Mouse (Mus musculus): ENCODE measurements around the gene Prdx2. TPM values are rescaled to one million over a fixed set of nuclear protein-coding genes. Genes with fewer than 3 reads are reported as not detected.

Gene Prdx2
- polyA plus RNA-seq, 2 experiments, result 1,155 to 2,207 TPM

DNA sequence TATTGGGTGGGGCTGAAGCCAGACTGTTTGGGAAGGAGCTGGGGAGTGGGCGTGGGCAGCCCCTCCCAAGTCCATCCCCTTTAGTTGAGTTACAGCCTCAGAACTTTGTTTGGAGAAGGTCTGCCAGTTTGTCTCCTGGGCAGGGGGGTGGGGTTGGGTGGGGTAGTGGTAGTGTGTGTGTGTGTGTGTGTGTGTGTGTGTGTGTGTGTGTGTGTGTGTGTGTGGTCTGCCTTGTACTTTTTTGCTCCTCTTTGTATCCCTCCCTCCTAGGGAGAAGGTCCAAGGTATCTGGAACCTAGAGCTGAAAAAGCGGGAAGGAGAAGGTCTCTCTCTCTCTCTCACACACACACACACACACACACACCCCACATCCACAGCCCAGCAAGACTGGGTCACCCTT is 45.0 kb downstream of the Prdx2 start, which contains the start of gene Best2:
Gene Best2, minus strand, starts transcription at position 101 of the 400 bp plus-strand sequence.
- Histone ChIP-seq H3K27ac (no peak within 1 kb of the TSS), H3K9me3 (ENCODE audit: control insufficient read depth, low read length) (no peaks in the 10 kb centered on the region), H3K9ac (replicated peaks) (no peak within 1 kb of the TSS), H3K4me3 (ENCODE audit: insufficient read depth in 1 of 2, low read depth in 2 of 2, low read length in 2 of 2) (no peak within 1 kb of the TSS), H3K27me3 (ENCODE audit: control insufficient read depth, insufficient read depth, low read length) (peaks cover 35% of the 10 kb centered on the region), H3K36me3 (replicated peaks; ENCODE audit: control insufficient read depth, insufficient read depth, low read depth) (peaks cover 13% of the 10 kb centered on the region), H3K4me1 (replicated peaks; ENCODE audit: control insufficient read depth in 2 of 2, insufficient read depth in 2 of 2, low read length in 1 of 2) (no peaks in the 10 kb centered on the region), H3K4me2 (ENCODE audit: low read depth) (peak within 1 kb of the TSS; percentile 57)
- no peak for TF ChIP-seq CTCF (IDR thresholded peaks at IDR 0.05; ENCODE audit: low read depth)
- TF ChIP-seq EP300 (IDR thresholded peaks at IDR 0.05; ENCODE audit: low read depth), result no peak
- ATAC-seq (ENCODE audit: insufficient read depth), result no peak
- DNase-seq (ENCODE audit: low read depth in 3 of 3, low spot score in 3 of 3), result no peak
- 59% methylated on average over 2 of the region's 2 CpGs for WGBS (ENCODE audit: insufficient replicate concordance)

DNA sequence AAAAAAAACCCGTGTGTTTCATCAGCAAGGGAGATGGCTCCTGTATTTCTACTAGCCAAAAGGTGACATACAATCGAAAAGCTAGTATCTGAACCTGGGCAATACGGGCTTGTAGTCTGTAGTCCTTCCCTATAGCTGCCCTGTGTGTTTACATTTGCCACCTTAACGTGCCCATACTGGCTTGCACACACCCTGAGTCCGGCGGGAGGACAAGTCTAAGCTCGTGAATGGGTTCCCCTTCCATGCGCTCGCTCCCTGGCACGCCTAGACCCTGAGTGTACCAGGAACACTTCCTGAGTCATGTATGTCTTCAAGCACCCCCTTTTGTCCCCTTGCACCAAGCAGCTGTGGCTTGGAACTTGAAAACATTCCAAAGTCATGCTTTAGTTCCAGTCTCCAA is 47.3 kb downstream of the Prdx2 start:
- H3K9ac ChIP-seq (replicated peaks), result no peak overlapping the region
- no peaks in the 10 kb centered on the region for H3K9me3 ChIP-seq (ENCODE audit: control insufficient read depth, low read length)
- WGBS (ENCODE audit: insufficient replicate concordance), result 71% methylated on average over 10 of the region's 10 CpGs
- no peak overlapping the region for H3K27ac ChIP-seq
- peaks cover 13% of the 10 kb centered on the region for H3K36me3 ChIP-seq (replicated peaks; ENCODE audit: control insufficient read depth, insufficient read depth, low read depth)
- no peak overlapping the region for H3K4me3 ChIP-seq (ENCODE audit: insufficient read depth in 1 of 2, low read depth in 2 of 2, low read length in 2 of 2)
- H3K27me3 ChIP-seq (ENCODE audit: control insufficient read depth, insufficient read depth, low read length), result peaks cover 20% of the 10 kb centered on the region
- ATAC-seq (ENCODE audit: insufficient read depth) (no peak), DNase-seq (ENCODE audit: low read depth in 3 of 3, low spot score in 3 of 3) (no peak)
- H3K4me1 ChIP-seq (replicated peaks; ENCODE audit: control insufficient read depth in 2 of 2, insufficient read depth in 2 of 2, low read length in 1 of 2), result no peaks in the 10 kb centered on the region
- H3K4me2 ChIP-seq (ENCODE audit: low read depth), result no peak overlapping the region
- TF ChIP-seq CTCF (IDR thresholded peaks at IDR 0.05; ENCODE audit: low read depth) (no peak), EP300 (IDR thresholded peaks at IDR 0.05; ENCODE audit: low read depth) (no peak)

DNA sequence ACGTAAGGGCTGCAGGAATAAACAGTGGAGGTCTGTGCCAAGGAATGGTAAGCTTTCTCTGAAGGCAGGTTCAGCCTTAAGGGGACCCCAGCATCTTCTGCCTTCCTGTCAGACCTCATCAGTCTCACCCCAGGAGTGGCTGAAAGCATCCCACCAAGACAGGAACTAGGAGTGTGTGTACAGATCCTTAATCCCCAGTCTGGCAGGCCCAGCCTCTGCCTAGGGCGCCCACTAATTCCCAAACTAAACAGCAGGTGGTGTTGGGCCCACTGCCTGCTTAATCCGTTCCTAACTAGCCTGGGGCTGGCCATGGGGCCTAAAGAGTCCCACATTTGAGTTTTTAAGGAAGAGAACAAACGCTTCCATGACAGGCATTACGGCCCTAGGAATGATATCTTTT is 47.8 kb downstream of the Prdx2 start:
- Histone ChIP-seq H3K4me1 (replicated peaks; ENCODE audit: control insufficient read depth in 2 of 2, insufficient read depth in 2 of 2, low read length in 1 of 2) (no peaks in the 10 kb centered on the region), H3K27me3 (ENCODE audit: control insufficient read depth, insufficient read depth, low read length) (peaks cover 17% of the 10 kb centered on the region), H3K4me2 (ENCODE audit: low read depth) (no peak overlapping the region), H3K9me3 (ENCODE audit: control insufficient read depth, low read length) (no peaks in the 10 kb centered on the region), H3K9ac (replicated peaks) (no peak overlapping the region), H3K27ac (no peak overlapping the region), H3K4me3 (ENCODE audit: insufficient read depth in 1 of 2, low read depth in 2 of 2, low read length in 2 of 2) (no peak overlapping the region), H3K36me3 (replicated peaks; ENCODE audit: control insufficient read depth, insufficient read depth, low read depth) (peaks cover 13% of the 10 kb centered on the region)
- 69% methylated on average over 5 of the region's 5 CpGs for WGBS (ENCODE audit: insufficient replicate concordance)
- no peak for DNase-seq (ENCODE audit: low read depth in 3 of 3, low spot score in 3 of 3)
- 0 out of 2 replicates have a peak, but pooled peaks have one; percentile 16 for TF ChIP-seq CTCF (IDR thresholded peaks at IDR 0.05; ENCODE audit: low read depth)
- no peak for TF ChIP-seq EP300 (IDR thresholded peaks at IDR 0.05; ENCODE audit: low read depth)
- ATAC-seq (ENCODE audit: insufficient read depth), result no peak

DNA sequence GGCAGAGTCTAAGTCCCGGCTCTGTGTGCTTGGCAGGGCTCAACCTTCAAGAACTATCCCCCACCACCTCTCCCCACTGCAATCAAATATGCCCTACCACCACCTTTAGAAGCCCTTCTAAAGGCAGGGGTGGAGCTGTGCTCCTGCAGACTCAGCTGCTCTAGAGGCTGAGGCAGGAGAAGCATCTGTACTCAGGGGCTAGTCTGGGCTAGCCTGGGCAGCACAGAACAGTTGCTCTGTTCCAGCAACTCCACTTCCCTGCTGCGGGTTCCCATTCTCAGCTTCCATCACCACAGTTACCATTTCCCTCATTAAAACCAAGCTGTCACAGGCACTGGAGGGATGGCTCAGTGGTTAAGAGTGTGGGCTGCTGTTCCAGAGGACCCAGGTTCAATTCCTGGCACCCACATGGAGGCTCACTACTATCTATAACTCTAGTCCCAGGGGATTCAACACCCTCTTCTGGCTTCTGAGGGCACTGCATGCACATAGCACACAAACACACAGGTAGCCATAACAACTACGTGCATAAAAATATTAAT is 52.2 kb downstream of the Prdx2 start:
- Histone ChIP-seq H3K4me1 (replicated peaks; ENCODE audit: control insufficient read depth in 2 of 2, insufficient read depth in 2 of 2, low read length in 1 of 2) (peaks cover 14 to 17% of the 10 kb centered on the region in 2 experiments), H3K9me3 (ENCODE audit: control insufficient read depth, low read length) (no peaks in the 10 kb centered on the region), H3K36me3 (replicated peaks; ENCODE audit: control insufficient read depth, insufficient read depth, low read depth) (peaks cover 16% of the 10 kb centered on the region), H3K27ac (no peak overlapping the region), H3K4me3 (ENCODE audit: insufficient read depth in 1 of 2, low read depth in 2 of 2, low read length in 2 of 2) (no peak overlapping the region), H3K27me3 (ENCODE audit: control insufficient read depth, insufficient read depth, low read length) (no peaks in the 10 kb centered on the region), H3K4me2 (ENCODE audit: low read depth) (no peak overlapping the region), H3K9ac (replicated peaks) (no peak overlapping the region)
- ATAC-seq (ENCODE audit: insufficient read depth) (no peak), DNase-seq (ENCODE audit: low read depth in 3 of 3, low spot score in 3 of 3) (no peak)
- WGBS (ENCODE audit: insufficient replicate concordance), result 86% methylated on average over 3 of the region's 3 CpGs
- no peak for TF ChIP-seq EP300 (IDR thresholded peaks at IDR 0.05; ENCODE audit: low read depth)
- no peak; the same call in 1 of the 2 replicates for TF ChIP-seq CTCF (IDR thresholded peaks at IDR 0.05; ENCODE audit: low read depth)

DNA sequence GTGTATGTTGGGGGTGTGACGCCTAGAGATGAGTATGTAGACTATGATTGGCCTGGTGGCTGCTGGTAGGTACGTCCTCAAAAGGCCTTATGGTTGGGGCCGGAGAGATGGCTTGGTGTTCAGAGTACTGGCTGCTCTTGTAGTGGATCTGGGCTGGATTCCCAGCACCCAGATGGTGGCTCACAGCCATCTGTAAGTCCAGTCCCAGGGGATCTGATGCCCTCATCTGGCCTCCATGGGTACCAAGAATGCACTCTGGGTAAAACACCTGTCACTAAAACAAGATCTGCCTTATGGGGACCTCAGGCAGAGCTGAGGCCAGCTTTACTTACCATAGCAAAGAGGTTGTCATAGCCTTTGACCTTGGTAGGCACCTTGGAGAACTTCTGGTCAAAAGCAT is 54.5 kb downstream of the Prdx2 start:
- Histone ChIP-seq H3K4me1 (replicated peaks; ENCODE audit: control insufficient read depth in 2 of 2, insufficient read depth in 2 of 2, low read length in 1 of 2) (peaks cover 20 to 26% of the 10 kb centered on the region in 2 experiments), H3K9me3 (ENCODE audit: control insufficient read depth, low read length) (no peaks in the 10 kb centered on the region), H3K9ac (replicated peaks) (no peak overlapping the region), H3K4me2 (ENCODE audit: low read depth) (peak overlapping the region; percentile 97), H3K4me3 (ENCODE audit: insufficient read depth in 1 of 2, low read depth in 2 of 2, low read length in 2 of 2) (no peak overlapping the region; a peak in 1 of 4 replicates), H3K27me3 (ENCODE audit: control insufficient read depth, insufficient read depth, low read length) (no peaks in the 10 kb centered on the region), H3K36me3 (replicated peaks; ENCODE audit: control insufficient read depth, insufficient read depth, low read depth) (peaks cover 6% of the 10 kb centered on the region), H3K27ac (no peak overlapping the region)
- no peak for DNase-seq (ENCODE audit: low read depth in 3 of 3, low spot score in 3 of 3)
- ATAC-seq (ENCODE audit: insufficient read depth), result no peak
- 93% methylated on average over 3 of the region's 3 CpGs for WGBS (ENCODE audit: insufficient replicate concordance)
- TF ChIP-seq EP300 (IDR thresholded peaks at IDR 0.05; ENCODE audit: low read depth), result no peak
- TF ChIP-seq CTCF (IDR thresholded peaks at IDR 0.05; ENCODE audit: low read depth), result no peak

Small RNA genes within 50 kb of the gene (microRNA-seq; reads per million reads assigned to microRNA genes)
- gene Gm24197, result not detected

Other genes with a start within 250 kb of the Prdx2 start
- gene G430095P16Rik, start 246.6 kb upstream of the Prdx2 start, polyA plus RNA-seq (2012; rRNA removed), result 10.9 and 11.9 TPM in 2 replicates
- 8.3 and 10.3 TPM in 2 replicates for gene G430095P16Rik, start 246.6 kb upstream of the Prdx2 start, polyA plus RNA-seq (2014; fragmentation: Nextera tagmentation; extraction: Ambion mirVana)
- gene Nfix, start 169.2 kb upstream of the Prdx2 start, polyA plus RNA-seq (2012; rRNA removed), result 1.2 and 1.4 TPM in 2 replicates
- 2.5 and 3.1 TPM in 2 replicates for gene Nfix, start 169.2 kb upstream of the Prdx2 start, polyA plus RNA-seq (2014; fragmentation: Nextera tagmentation; extraction: Ambion mirVana)
- 1.9 TPM in 2 replicates for gene Dand5, start 146.8 kb upstream of the Prdx2 start, polyA plus RNA-seq (2012; rRNA removed)
- gene Dand5, start 146.8 kb upstream of the Prdx2 start, polyA plus RNA-seq (2014; fragmentation: Nextera tagmentation; extraction: Ambion mirVana), result 2.5 and 2.7 TPM in 2 replicates
- gene Gadd45gip1, start 138.1 kb upstream of the Prdx2 start, polyA plus RNA-seq (2012; rRNA removed), result 24.4 and 31.0 TPM in 2 replicates
- 50.2 and 55.7 TPM in 2 replicates for gene Gadd45gip1, start 138.1 kb upstream of the Prdx2 start, polyA plus RNA-seq (2014; fragmentation: Nextera tagmentation; extraction: Ambion mirVana)
- 139 and 184 TPM in 2 replicates for gene Rad23a, start 128.9 kb upstream of the Prdx2 start, polyA plus RNA-seq (2012; rRNA removed)
- gene Rad23a, start 128.9 kb upstream of the Prdx2 start, polyA plus RNA-seq (2014; fragmentation: Nextera tagmentation; extraction: Ambion mirVana), result 258 and 279 TPM in 2 replicates
- 144 and 262 TPM in 2 replicates for gene Calr, start 122.7 kb upstream of the Prdx2 start, polyA plus RNA-seq (2012; rRNA removed)
- gene Calr, start 122.7 kb upstream of the Prdx2 start, polyA plus RNA-seq (2014; fragmentation: Nextera tagmentation; extraction: Ambion mirVana), result 348 and 351 TPM in 2 replicates
- 53.5 and 54.8 TPM in 2 replicates for gene Farsa, start 112.6 kb upstream of the Prdx2 start, polyA plus RNA-seq (2012; rRNA removed)
- 45.8 and 48.7 TPM in 2 replicates for gene Farsa, start 112.6 kb upstream of the Prdx2 start, polyA plus RNA-seq (2014; fragmentation: Nextera tagmentation; extraction: Ambion mirVana)
- gene Syce2, start 97.5 kb upstream of the Prdx2 start, polyA plus RNA-seq (2012; rRNA removed), result 16.7 and 26.4 TPM in 2 replicates
- 78.2 and 80.2 TPM in 2 replicates for gene Syce2, start 97.5 kb upstream of the Prdx2 start, polyA plus RNA-seq (2014; fragmentation: Nextera tagmentation; extraction: Ambion mirVana)
- gene Gcdh, start 75.7 kb upstream of the Prdx2 start, polyA plus RNA-seq (2012; rRNA removed), result 27.1 and 31.4 TPM in 2 replicates
- gene Gcdh, start 75.7 kb upstream of the Prdx2 start, polyA plus RNA-seq (2014; fragmentation: Nextera tagmentation; extraction: Ambion mirVana), result 38.9 and 42.7 TPM in 2 replicates
- gene Klf1, start 67.7 kb upstream of the Prdx2 start, polyA plus RNA-seq (2012; rRNA removed), result 209 and 251 TPM in 2 replicates
- gene Klf1, start 67.7 kb upstream of the Prdx2 start, polyA plus RNA-seq (2014; fragmentation: Nextera tagmentation; extraction: Ambion mirVana), result 522 and 566 TPM in 2 replicates
- 9.6 and 11.0 TPM in 2 replicates for gene Dnase2a, start 61.0 kb upstream of the Prdx2 start, polyA plus RNA-seq (2012; rRNA removed)
- gene Dnase2a, start 61.0 kb upstream of the Prdx2 start, polyA plus RNA-seq (2014; fragmentation: Nextera tagmentation; extraction: Ambion mirVana), result 8.4 and 8.5 TPM in 2 replicates
- 0.06 and 0.21 TPM in 2 replicates for gene Mast1, start 32.2 kb upstream of the Prdx2 start, polyA plus RNA-seq (2012; rRNA removed)
- 0.08 and 0.14 TPM in 2 replicates for gene Mast1, start 32.2 kb upstream of the Prdx2 start, polyA plus RNA-seq (2014; fragmentation: Nextera tagmentation; extraction: Ambion mirVana)
- gene Rtbdn, start 22.6 kb upstream of the Prdx2 start, polyA plus RNA-seq (2012; rRNA removed), result 0.03 TPM in 1 of 2 replicates, not detected in the other
- gene Rtbdn, start 22.6 kb upstream of the Prdx2 start, polyA plus RNA-seq (2014; fragmentation: Nextera tagmentation; extraction: Ambion mirVana), result not detected in 2 replicates
- not detected in 2 replicates for gene Gm49661, start 154 bp upstream of the Prdx2 start, polyA plus RNA-seq (2012; rRNA removed)
- not detected in 2 replicates for gene Gm49661, start 154 bp upstream of the Prdx2 start, polyA plus RNA-seq (2014; fragmentation: Nextera tagmentation; extraction: Ambion mirVana)
- gene Rnaseh2a, start 180 bp downstream of the Prdx2 start, polyA plus RNA-seq (2012; rRNA removed), result 49.3 and 56.2 TPM in 2 replicates
- gene Rnaseh2a, start 180 bp downstream of the Prdx2 start, polyA plus RNA-seq (2014; fragmentation: Nextera tagmentation; extraction: Ambion mirVana), result 107 and 125 TPM in 2 replicates
- gene Junb, start 9.1 kb downstream of the Prdx2 start, polyA plus RNA-seq (2012; rRNA removed), result 8.3 and 10.5 TPM in 2 replicates
- gene Junb, start 9.1 kb downstream of the Prdx2 start, polyA plus RNA-seq (2014; fragmentation: Nextera tagmentation; extraction: Ambion mirVana), result 10.5 and 11.2 TPM in 2 replicates
- 2.3 and 4.3 TPM in 2 replicates for gene Hook2, start 21.0 kb downstream of the Prdx2 start, polyA plus RNA-seq (2012; rRNA removed)
- 3.2 and 4.3 TPM in 2 replicates for gene Hook2, start 21.0 kb downstream of the Prdx2 start, polyA plus RNA-seq (2014; fragmentation: Nextera tagmentation; extraction: Ambion mirVana)
- gene Best2, start 44.9 kb downstream of the Prdx2 start, polyA plus RNA-seq (2012; rRNA removed), result 0.02 TPM in 1 of 2 replicates, not detected in the other
- gene Best2, start 44.9 kb downstream of the Prdx2 start, polyA plus RNA-seq (2014; fragmentation: Nextera tagmentation; extraction: Ambion mirVana), result not detected in 2 replicates
- 83.4 and 85.3 TPM in 2 replicates for gene Asna1, start 55.7 kb downstream of the Prdx2 start, polyA plus RNA-seq (2012; rRNA removed)
- 56.9 and 58.8 TPM in 2 replicates for gene Asna1, start 55.7 kb downstream of the Prdx2 start, polyA plus RNA-seq (2014; fragmentation: Nextera tagmentation; extraction: Ambion mirVana)
- 74.0 and 100 TPM in 2 replicates for gene Trir, start 57.2 kb downstream of the Prdx2 start, polyA plus RNA-seq (2012; rRNA removed)
- gene Trir, start 57.2 kb downstream of the Prdx2 start, polyA plus RNA-seq (2014; fragmentation: Nextera tagmentation; extraction: Ambion mirVana), result 84.4 and 89.3 TPM in 2 replicates
- 24.8 and 25.2 TPM in 2 replicates for gene Tnpo2, start 67.3 kb downstream of the Prdx2 start, polyA plus RNA-seq (2012; rRNA removed)
- 9.9 and 10.2 TPM in 2 replicates for gene Tnpo2, start 67.3 kb downstream of the Prdx2 start, polyA plus RNA-seq (2014; fragmentation: Nextera tagmentation; extraction: Ambion mirVana)
- 8.9 and 13.5 TPM in 2 replicates for gene Fbxw9, start 90.5 kb downstream of the Prdx2 start, polyA plus RNA-seq (2012; rRNA removed)
- gene Fbxw9, start 90.5 kb downstream of the Prdx2 start, polyA plus RNA-seq (2014; fragmentation: Nextera tagmentation; extraction: Ambion mirVana), result 5.7 and 6.0 TPM in 2 replicates
- gene Gm5741, start 98.4 kb downstream of the Prdx2 start, polyA plus RNA-seq (2012; rRNA removed), result 0.29 TPM in 1 of 2 replicates, not detected in the other
- not detected in 2 replicates for gene Gm5741, start 98.4 kb downstream of the Prdx2 start, polyA plus RNA-seq (2014; fragmentation: Nextera tagmentation; extraction: Ambion mirVana)
- 19.6 and 21.5 TPM in 2 replicates for gene Dhps, start 102.2 kb downstream of the Prdx2 start, polyA plus RNA-seq (2012; rRNA removed)
- gene Dhps, start 102.2 kb downstream of the Prdx2 start, polyA plus RNA-seq (2014; fragmentation: Nextera tagmentation; extraction: Ambion mirVana), result 30.9 and 36.4 TPM in 2 replicates
- 40.6 and 51.8 TPM in 2 replicates for gene Wdr83os, start 111.2 kb downstream of the Prdx2 start, polyA plus RNA-seq (2012; rRNA removed)
- gene Wdr83os, start 111.2 kb downstream of the Prdx2 start, polyA plus RNA-seq (2014; fragmentation: Nextera tagmentation; extraction: Ambion mirVana), result 61.8 and 71.5 TPM in 2 replicates
- 21.2 and 26.0 TPM in 2 replicates for gene Wdr83, start 111.7 kb downstream of the Prdx2 start, polyA plus RNA-seq (2012; rRNA removed)
- gene Wdr83, start 111.7 kb downstream of the Prdx2 start, polyA plus RNA-seq (2014; fragmentation: Nextera tagmentation; extraction: Ambion mirVana), result 20.1 and 24.4 TPM in 2 replicates
- gene Man2b1, start 113.7 kb downstream of the Prdx2 start, polyA plus RNA-seq (2012; rRNA removed), result 15.2 and 19.5 TPM in 2 replicates
- gene Man2b1, start 113.7 kb downstream of the Prdx2 start, polyA plus RNA-seq (2014; fragmentation: Nextera tagmentation; extraction: Ambion mirVana), result 17.2 and 20.6 TPM in 2 replicates
- 0.64 and 0.87 TPM in 2 replicates for gene Zfp791, start 153.5 kb downstream of the Prdx2 start, polyA plus RNA-seq (2012; rRNA removed)
- gene Zfp791, start 153.5 kb downstream of the Prdx2 start, polyA plus RNA-seq (2014; fragmentation: Nextera tagmentation; extraction: Ambion mirVana), result 0.44 and 0.63 TPM in 2 replicates
- not detected in 2 replicates for gene Cks1brt, start 182.3 kb downstream of the Prdx2 start, polyA plus RNA-seq (2012; rRNA removed)
- gene Cks1brt, start 182.3 kb downstream of the Prdx2 start, polyA plus RNA-seq (2014; fragmentation: Nextera tagmentation; extraction: Ambion mirVana), result not detected in 2 replicates